Mouse (Mus musculus): ENCODE results near the gene Bbs9. TPM values are rescaled to one million over a fixed set of nuclear protein-coding genes. Genes with fewer than 3 reads are reported as not detected.
"Not testable (repeated sequence)": the region's sequence is repeated elsewhere in the genome, so short reads cannot be mapped to it uniquely, and the experiment has no call there.

The Bbs9 gene
- total RNA-seq, 1 experiment from 2014 or later: 27.1 TPM

DNA sequence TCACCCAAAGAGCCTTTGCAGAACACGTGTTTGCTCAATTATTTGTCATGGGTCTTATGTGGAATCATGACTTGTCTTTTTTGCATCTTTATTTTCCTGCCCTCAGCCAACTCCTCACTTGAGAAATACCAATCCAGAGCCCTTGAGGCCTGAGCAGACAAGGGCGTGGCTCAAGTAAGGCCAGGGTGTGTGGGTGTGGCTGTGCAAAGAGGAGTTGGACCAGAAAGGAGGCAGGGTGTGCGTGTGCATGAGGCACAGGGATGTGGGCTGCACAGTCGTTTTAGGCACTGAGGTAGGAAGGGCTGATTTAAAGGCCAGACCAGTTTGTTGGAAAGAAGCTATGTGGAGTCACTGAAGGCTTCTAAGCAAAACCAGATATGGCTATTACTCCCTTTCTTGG is 373.7 kb downstream of the Bbs9 start:
- no peak for ATAC-seq (ENCODE audit: extremely low read depth, insufficient number of reproducible peaks, low FRiP score, poor library complexity, severe bottlenecking)

DNA sequence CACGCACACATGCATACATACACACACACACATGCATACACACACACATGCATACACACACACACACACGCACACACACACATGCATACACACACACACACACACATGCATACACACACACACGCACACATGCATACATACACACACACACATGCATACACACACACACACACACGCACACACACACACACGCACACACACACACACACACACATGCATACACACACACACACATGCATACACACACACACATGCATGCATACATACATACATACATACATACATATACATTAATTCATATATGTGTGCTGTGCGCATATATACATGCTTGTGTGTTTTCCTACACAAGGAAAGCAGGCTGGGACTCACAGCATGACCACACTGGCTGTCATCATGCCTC is 393.6 kb downstream of the Bbs9 start:
- ATAC-seq (ENCODE audit: extremely low read depth, insufficient number of reproducible peaks, low FRiP score, poor library complexity, severe bottlenecking): not testable (repeated sequence)

DNA sequence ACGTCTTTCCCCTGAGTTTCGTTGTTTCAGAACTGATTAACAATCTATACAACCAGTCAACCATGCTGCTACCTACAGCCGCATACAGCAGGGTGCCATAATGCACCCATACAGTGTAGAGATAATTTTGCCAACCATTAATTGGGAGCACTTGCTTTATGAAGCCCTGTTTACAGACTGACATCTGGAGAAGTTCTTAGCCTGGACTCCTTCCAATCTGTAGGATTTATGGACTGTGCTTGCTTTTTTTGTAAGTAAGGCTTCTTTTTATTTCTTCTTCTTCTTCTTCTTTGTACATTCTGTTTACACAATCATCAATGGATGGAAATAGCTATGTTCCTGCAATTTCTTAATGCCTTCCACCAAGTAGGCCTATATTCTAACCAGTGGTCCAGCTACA is 395.1 kb downstream of the Bbs9 start:
- ATAC-seq (ENCODE audit: extremely low read depth, insufficient number of reproducible peaks, low FRiP score, poor library complexity, severe bottlenecking): no peak

DNA sequence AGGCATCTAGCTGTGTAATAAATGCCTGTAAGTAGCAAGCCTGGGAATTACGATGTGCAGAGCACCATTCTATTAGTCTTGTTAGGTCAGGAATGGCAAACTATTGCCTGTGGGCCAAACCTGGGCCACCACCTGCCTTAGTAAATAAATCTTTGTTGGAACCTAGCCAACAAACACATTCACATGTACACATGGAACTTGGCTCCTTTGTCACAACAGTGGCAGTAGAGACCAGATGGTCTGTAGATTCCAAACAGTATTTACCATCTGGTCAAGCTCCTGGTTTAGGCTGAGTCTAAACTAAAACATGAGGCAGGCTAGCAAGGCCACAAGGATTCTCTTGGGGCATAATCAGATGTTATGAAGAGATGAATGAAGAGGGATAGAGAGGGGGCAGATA is 399.7 kb downstream of the Bbs9 start:
- ATAC-seq (ENCODE audit: extremely low read depth, insufficient number of reproducible peaks, low FRiP score, poor library complexity, severe bottlenecking): no peak

DNA sequence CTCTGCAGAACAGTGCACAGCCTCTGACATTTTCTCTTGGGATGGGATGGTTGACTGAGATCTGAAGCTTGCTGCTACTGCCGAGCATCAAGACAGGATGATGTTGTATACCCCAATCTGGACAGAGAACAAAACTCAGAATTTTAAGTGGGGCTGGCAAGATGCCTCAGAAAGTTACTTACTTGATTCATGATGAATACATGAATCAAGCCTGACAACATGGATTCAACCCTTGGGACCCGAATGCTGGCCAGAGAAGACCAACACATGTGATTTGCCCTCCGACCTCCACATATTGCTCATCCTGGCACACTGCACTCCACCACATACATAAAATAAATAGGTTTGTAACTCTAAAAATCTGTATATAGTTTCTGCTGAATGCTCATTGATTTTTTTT is 403.8 kb downstream of the Bbs9 start:
- no peak for ATAC-seq (ENCODE audit: extremely low read depth, insufficient number of reproducible peaks, low FRiP score, poor library complexity, severe bottlenecking)

DNA sequence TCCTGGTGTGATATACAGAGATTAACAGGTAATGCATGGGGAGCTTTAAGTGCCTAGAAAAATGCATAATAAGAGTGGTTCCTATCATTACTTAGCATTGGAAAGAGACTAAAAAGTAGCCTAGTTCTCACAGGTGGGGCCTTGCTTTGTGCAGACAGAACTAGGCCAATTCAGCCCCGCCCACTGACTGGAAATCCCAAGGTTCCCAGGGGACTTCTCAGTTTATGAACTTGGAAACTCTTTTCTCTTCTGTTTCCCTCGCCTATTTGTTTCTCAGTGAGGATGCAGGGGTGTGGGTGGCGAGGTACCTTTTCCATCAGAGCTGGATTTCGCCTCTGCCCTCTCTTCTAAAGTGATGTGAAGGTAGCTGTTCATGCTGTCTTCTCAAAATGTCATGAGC is 410.8 kb downstream of the Bbs9 start:
- ATAC-seq (ENCODE audit: extremely low read depth, insufficient number of reproducible peaks, low FRiP score, poor library complexity, severe bottlenecking): no peak

DNA sequence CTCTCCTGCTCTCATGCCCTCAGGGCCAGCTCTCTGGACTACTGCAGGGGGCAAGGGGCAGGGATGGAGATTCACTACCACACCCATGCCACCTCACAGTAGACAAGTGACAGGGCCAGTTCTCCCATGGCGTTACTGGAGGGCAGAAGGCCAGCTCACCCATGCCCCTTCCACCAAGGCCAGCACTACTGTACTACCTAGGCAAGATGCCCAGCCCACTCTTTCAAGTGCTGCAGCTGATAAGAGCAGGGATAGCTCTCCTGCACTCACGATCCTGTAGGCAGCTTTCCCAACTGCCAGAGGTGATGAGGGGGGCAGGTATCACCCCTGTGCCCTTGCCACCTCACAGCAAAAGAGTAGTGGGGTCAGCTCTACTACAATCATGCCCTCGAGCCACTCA is 429.9 kb downstream of the Bbs9 start:
- ATAC-seq (ENCODE audit: extremely low read depth, insufficient number of reproducible peaks, low FRiP score, poor library complexity, severe bottlenecking): no peak

DNA sequence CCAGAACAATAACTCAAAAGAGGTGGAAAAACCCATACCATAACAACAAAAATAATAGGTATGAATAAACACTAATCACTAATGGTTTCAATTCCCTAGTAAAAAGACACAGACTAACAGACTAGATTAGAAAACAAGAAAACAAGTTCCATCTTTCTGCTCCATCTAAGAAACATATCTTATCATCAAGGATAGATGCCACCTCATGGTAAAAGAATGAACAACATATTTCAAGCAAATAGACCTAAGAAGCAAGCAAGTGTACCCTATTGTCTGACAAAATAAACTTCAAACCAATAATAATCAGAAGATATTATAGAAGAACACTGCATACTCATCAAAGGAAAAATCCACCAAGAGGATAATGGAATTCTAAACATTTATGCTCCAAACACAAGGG is 441.3 kb downstream of the Bbs9 start:
- ATAC-seq (ENCODE audit: extremely low read depth, insufficient number of reproducible peaks, low FRiP score, poor library complexity, severe bottlenecking): no peak

DNA sequence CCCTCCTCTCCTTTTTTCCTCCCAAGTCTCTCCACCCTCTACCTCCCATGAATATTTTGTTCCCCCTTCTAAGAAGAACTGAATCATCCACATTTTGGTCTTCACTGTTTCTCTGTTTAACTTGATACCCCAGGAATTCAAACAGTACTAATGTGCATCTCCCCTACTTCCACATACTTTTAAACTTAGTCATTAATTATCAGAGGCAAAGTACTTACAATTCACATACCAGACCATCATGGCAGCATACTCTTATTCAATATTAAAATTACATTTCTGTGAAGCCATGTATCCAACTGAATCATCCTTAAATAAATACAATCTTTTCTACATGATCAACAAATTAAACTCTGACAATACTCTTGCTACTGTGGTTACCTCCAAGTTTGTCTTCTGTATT is 460.1 kb downstream of the Bbs9 start:
- ATAC-seq (ENCODE audit: extremely low read depth, insufficient number of reproducible peaks, low FRiP score, poor library complexity, severe bottlenecking): no peak

Other genes starting within 250 kb of the Bbs9 start
- gene Zfp599, start 215.8 kb upstream of the Bbs9 start, total RNA-seq (2017): 1.6 and 1.7 TPM in 2 replicates
- gene Zfp810, start 168.1 kb upstream of the Bbs9 start, total RNA-seq (2017): 13.9 and 20.4 TPM in 2 replicates
- 2.2 and 5.0 TPM in 2 replicates for gene Anln, start 86.5 kb upstream of the Bbs9 start, total RNA-seq (2017)
- gene 9530077C05Rik, start 64.2 kb upstream of the Bbs9 start, total RNA-seq (2017): 11.0 and 15.4 TPM in 2 replicates
- not detected in 2 replicates for gene Gm17545, start 21.4 kb upstream of the Bbs9 start, total RNA-seq (2017)
- gene Rp9, start 6.0 kb upstream of the Bbs9 start, total RNA-seq (2017): 180 and 214 TPM in 2 replicates

All from neutrophil, adult 5-6 weeks (primary cell).